Mouse (Mus musculus): ENCODE measurements around the gene Osbpl3. TPM values are rescaled to one million over a fixed set of nuclear protein-coding genes. Genes with fewer than 3 reads are reported as not detected.

Gene Osbpl3
- polyA plus RNA-seq, 1 experiment from 2014 or later, result 14.5 TPM

GRCm38 (mm10) chr6:50366319-50366718, 89.7 kb downstream of the Osbpl3 start:
- 59% methylated on average over 7 of the region's 7 CpGs for WGBS
- no peaks in the 10 kb centered on the region for H3K9me3 ChIP-seq (ENCODE audit: control insufficient read depth, low read length)
- no peaks in the 10 kb centered on the region for H3K27me3 ChIP-seq (ENCODE audit: control insufficient read depth, insufficient read depth, low read length)
- no peak for ATAC-seq (ENCODE audit: low FRiP score, low TSS enrichment)
- H3K4me3 ChIP-seq (ENCODE audit: low read depth, low read length), result no peak overlapping the region
- no peak overlapping the region for H3K27ac ChIP-seq (replicated peaks)
- TF ChIP-seq EP300 (optimal IDR thresholded peaks at IDR 0.05) (no peak), CTCF (IDR thresholded peaks at IDR 0.05; ENCODE audit: low read depth) (no peak)
- H3K4me2 ChIP-seq (replicated peaks; ENCODE audit: low read depth), result no peak overlapping the region
- no peaks in the 10 kb centered on the region for H3K4me1 ChIP-seq (replicated peaks; ENCODE audit: control insufficient read depth, insufficient read depth)
- DNase-seq (ENCODE audit: low spot score), result no peak
- no peak overlapping the region for H3K9ac ChIP-seq (ENCODE audit: low read length)
- 0 out of 2 replicates have a peak, but pooled peaks cover 2% of the 10 kb centered on the region for H3K36me3 ChIP-seq (ENCODE audit: control insufficient read depth, insufficient read depth, low read length)

- ATAC-seq (ENCODE audit: low FRiP score, low TSS enrichment), result no peak
- H3K36me3 ChIP-seq (ENCODE audit: control insufficient read depth, insufficient read depth, low read length), result no peaks in the 10 kb centered on the region
- H3K9me3 ChIP-seq (ENCODE audit: control insufficient read depth, low read length), result no peaks in the 10 kb centered on the region
- H3K27me3 ChIP-seq (ENCODE audit: control insufficient read depth, insufficient read depth, low read length), result no peaks in the 10 kb centered on the region
- 90% methylated on average over 8 of the region's 8 CpGs for WGBS
- no peaks in the 10 kb centered on the region for H3K4me1 ChIP-seq (replicated peaks; ENCODE audit: control insufficient read depth, insufficient read depth)
- no peak overlapping the region for H3K27ac ChIP-seq (replicated peaks)
- no peak for DNase-seq (ENCODE audit: low spot score)
- no peak overlapping the region for H3K9ac ChIP-seq (ENCODE audit: low read length)
- no peak overlapping the region for H3K4me3 ChIP-seq (ENCODE audit: low read depth, low read length)
- H3K4me2 ChIP-seq (replicated peaks; ENCODE audit: low read depth), result no peak overlapping the region
- TF ChIP-seq EP300 (optimal IDR thresholded peaks at IDR 0.05) (no peak), CTCF (IDR thresholded peaks at IDR 0.05; ENCODE audit: low read depth) (no peak)
These were observed 91.6 kb downstream of the Osbpl3 start for GRCm38 (mm10) chr6:50364364-50364763.

GRCm38 (mm10) chr6:50363385-50363784, 92.6 kb downstream of the Osbpl3 start:
- TF ChIP-seq EP300 (optimal IDR thresholded peaks at IDR 0.05) (no peak), CTCF (IDR thresholded peaks at IDR 0.05; ENCODE audit: low read depth) (no peak)
- no peak overlapping the region for H3K4me2 ChIP-seq (replicated peaks; ENCODE audit: low read depth)
- H3K9me3 ChIP-seq (ENCODE audit: control insufficient read depth, low read length), result no peaks in the 10 kb centered on the region
- H3K36me3 ChIP-seq (ENCODE audit: control insufficient read depth, insufficient read depth, low read length), result no peaks in the 10 kb centered on the region
- H3K9ac ChIP-seq (ENCODE audit: low read length), result no peak overlapping the region
- DNase-seq (ENCODE audit: low spot score) (peak; percentile 41), ATAC-seq (ENCODE audit: low FRiP score, low TSS enrichment) (peak; percentile 53)
- no peaks in the 10 kb centered on the region for H3K27me3 ChIP-seq (ENCODE audit: control insufficient read depth, insufficient read depth, low read length)
- H3K4me1 ChIP-seq (replicated peaks; ENCODE audit: control insufficient read depth, insufficient read depth), result 0 out of 2 replicates have a peak, but pooled peaks cover 3% of the 10 kb centered on the region
- no peak overlapping the region for H3K4me3 ChIP-seq (ENCODE audit: low read depth, low read length)
- WGBS, result 68% methylated on average over 5 of the region's 5 CpGs
- H3K27ac ChIP-seq (replicated peaks), result no peak overlapping the region

GRCm38 (mm10) chr6:50362704-50363261, 93.2 kb downstream of the Osbpl3 start:
- 57% methylated on average over 4 of the region's 4 CpGs for WGBS
- Histone ChIP-seq H3K27me3 (ENCODE audit: control insufficient read depth, insufficient read depth, low read length) (no peaks in the 10 kb centered on the region), H3K4me2 (replicated peaks; ENCODE audit: low read depth) (no peak overlapping the region), H3K4me1 (replicated peaks; ENCODE audit: control insufficient read depth, insufficient read depth) (peaks cover 3% of the 10 kb centered on the region; the same call in 1 of the 2 replicates), H3K9me3 (ENCODE audit: control insufficient read depth, low read length) (no peaks in the 10 kb centered on the region), H3K27ac (replicated peaks) (no peak overlapping the region), H3K4me3 (ENCODE audit: low read depth, low read length) (no peak overlapping the region), H3K36me3 (ENCODE audit: control insufficient read depth, insufficient read depth, low read length) (no peaks in the 10 kb centered on the region), H3K9ac (ENCODE audit: low read length) (no peak overlapping the region)
- ATAC-seq (ENCODE audit: low FRiP score, low TSS enrichment) (no peak), DNase-seq (ENCODE audit: low spot score) (no peak)
- no peak for TF ChIP-seq EP300 (optimal IDR thresholded peaks at IDR 0.05)
- TF ChIP-seq CTCF (IDR thresholded peaks at IDR 0.05; ENCODE audit: low read depth), result no peak

GRCm38 (mm10) chr6:50362196-50362595, 93.8 kb downstream of the Osbpl3 start:
- TF ChIP-seq CTCF (IDR thresholded peaks at IDR 0.05; ENCODE audit: low read depth) (no peak), EP300 (optimal IDR thresholded peaks at IDR 0.05) (no peak)
- no peak overlapping the region for H3K4me3 ChIP-seq (ENCODE audit: low read depth, low read length)
- no peak overlapping the region for H3K9ac ChIP-seq (ENCODE audit: low read length)
- no peaks in the 10 kb centered on the region for H3K27me3 ChIP-seq (ENCODE audit: control insufficient read depth, insufficient read depth, low read length)
- no peak for ATAC-seq (ENCODE audit: low FRiP score, low TSS enrichment)
- H3K27ac ChIP-seq (replicated peaks), result no peak overlapping the region
- DNase-seq (ENCODE audit: low spot score), result no peak
- no peaks in the 10 kb centered on the region for H3K9me3 ChIP-seq (ENCODE audit: control insufficient read depth, low read length)
- no peaks in the 10 kb centered on the region for H3K36me3 ChIP-seq (ENCODE audit: control insufficient read depth, insufficient read depth, low read length)
- no peak overlapping the region for H3K4me2 ChIP-seq (replicated peaks; ENCODE audit: low read depth)
- WGBS, result 75% methylated on average over 9 of the region's 9 CpGs
- H3K4me1 ChIP-seq (replicated peaks; ENCODE audit: control insufficient read depth, insufficient read depth), result peaks cover 3% of the 10 kb centered on the region; the same call in 1 of the 2 replicates

GRCm38 (mm10) chr6:50358104-50358679, 97.8 kb downstream of the Osbpl3 start:
- H3K9ac ChIP-seq (ENCODE audit: low read length), result no peak overlapping the region
- H3K27ac ChIP-seq (replicated peaks), result peak overlapping the region; percentile 63
- H3K9me3 ChIP-seq (ENCODE audit: control insufficient read depth, low read length), result no peaks in the 10 kb centered on the region
- peaks cover 3% of the 10 kb centered on the region; the same call in 1 of the 2 replicates for H3K4me1 ChIP-seq (replicated peaks; ENCODE audit: control insufficient read depth, insufficient read depth)
- no peak overlapping the region; the same call in 1 of the 2 replicates for H3K4me2 ChIP-seq (replicated peaks; ENCODE audit: low read depth)
- TF ChIP-seq EP300 (optimal IDR thresholded peaks at IDR 0.05), result no peak
- no peak for TF ChIP-seq CTCF (IDR thresholded peaks at IDR 0.05; ENCODE audit: low read depth)
- 35% methylated on average over 16 of the region's 16 CpGs for WGBS
- DNase-seq (ENCODE audit: low spot score) (peak; percentile 73), ATAC-seq (ENCODE audit: low FRiP score, low TSS enrichment) (peak; percentile 83)
- H3K36me3 ChIP-seq (ENCODE audit: control insufficient read depth, insufficient read depth, low read length), result no peaks in the 10 kb centered on the region
- H3K27me3 ChIP-seq (ENCODE audit: control insufficient read depth, insufficient read depth, low read length), result no peaks in the 10 kb centered on the region
- no peak overlapping the region for H3K4me3 ChIP-seq (ENCODE audit: low read depth, low read length)

All from stomach, postnatal 0 days (tissue).